Comparison of ENCODE assay signal across 9 mouse cellular contexts in the genomic region with DNA sequence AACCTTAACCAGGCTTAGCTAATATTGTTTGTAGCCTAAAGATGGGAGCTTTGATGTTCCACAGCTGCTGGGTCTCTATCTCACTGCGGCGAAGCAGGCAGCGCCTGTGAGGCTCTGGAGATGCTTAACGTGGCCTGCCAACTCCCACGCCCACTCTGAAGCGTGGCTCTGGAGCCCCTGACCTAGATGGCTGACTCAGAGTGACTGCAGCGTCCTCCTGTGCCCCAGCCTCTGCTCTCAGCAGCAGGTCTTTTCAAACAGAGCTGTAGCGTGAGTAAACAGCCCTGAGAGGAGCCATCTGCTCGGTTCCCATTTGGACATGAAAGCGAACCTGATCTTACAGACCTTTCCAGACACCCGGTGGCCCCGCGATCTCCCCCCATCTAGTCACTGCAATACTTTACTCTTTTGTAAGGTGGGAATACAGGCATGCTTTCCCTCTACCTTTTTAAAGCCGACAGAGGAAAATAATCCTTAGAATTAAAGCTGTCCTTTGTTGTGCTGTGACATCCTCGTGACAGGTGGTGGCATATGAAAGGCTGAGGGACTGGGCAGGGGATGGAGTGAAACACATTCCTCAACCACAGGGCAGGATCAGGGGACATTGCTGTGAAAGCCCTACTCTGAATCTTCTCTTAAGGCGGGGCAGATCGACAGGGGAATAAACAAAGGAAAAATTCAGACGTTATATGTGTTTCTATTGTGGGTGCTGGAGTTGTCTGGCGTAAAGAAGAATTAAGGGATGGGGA.
DNase-seq lines count a peak whose midpoint lies in the region; ATAC-seq lines count a peak whose summit lies in the region.
"Had no signal": no experiment of that assay in that cellular context is flagged by ENCODE, and none has a peak within 500 bp of the region (broad histone marks: within the 10 kb centered on the region; RNA-seq: fewer than 3 reads in every experiment).

No protein-coding gene starts in this region.

- DNase-seq in heart, postnatal 10 days, result peak; percentile 10 to 17
- DNase-seq in heart, postnatal 36 days, result no peak
- DNase-seq in adrenal gland, adult 8-10 months, result peak; percentile 14
- peak; percentile 59 for DNase-seq in embryo, embryonic 10.5 days (ENCODE audit: low spot score)
- DNase-seq in spleen, postnatal 4 days (ENCODE audit: low spot score in 2 of 2), result no peak
- no peak for DNase-seq in thymus, postnatal 10 days (ENCODE audit: low spot score in 2 of 2)

- H3K4me3 ChIP-seq in hindbrain, embryonic 16.5 days (ENCODE audit: low read length), result no peak overlapping the region
- no peak overlapping the region for H3K4me3 ChIP-seq in midbrain, embryonic 13.5 days (replicated peaks)
- H3K4me3 ChIP-seq: liver, embryonic 15.5 days had no signal

- peaks cover 16% of the 10 kb centered on the region; the same call in 1 of the 2 replicates for H3K4me1 ChIP-seq in hindbrain, embryonic 16.5 days (ENCODE audit: control insufficient read depth, insufficient read depth, low read depth, low read length)
- peaks cover 21% of the 10 kb centered on the region for H3K4me1 ChIP-seq in midbrain, embryonic 13.5 days (replicated peaks)

- H3K9me3 ChIP-seq in hindbrain, embryonic 16.5 days (ENCODE audit: control insufficient read depth, low read length), result no peaks in the 10 kb centered on the region
- H3K9me3 ChIP-seq in midbrain, embryonic 13.5 days, result no peaks in the 10 kb centered on the region
- H3K9me3 ChIP-seq: liver, embryonic 15.5 days had no signal

- peak; percentile 78 for ATAC-seq in hindbrain, embryonic 16.5 days
- ATAC-seq in midbrain, embryonic 13.5 days, result peak; percentile 83

- peak overlapping the region; percentile 34 for H3K4me2 ChIP-seq in hindbrain, embryonic 16.5 days (ENCODE audit: low read length)
- H3K4me2 ChIP-seq in midbrain, embryonic 13.5 days (replicated peaks), result peak overlapping the region; percentile 31
- H3K4me2 ChIP-seq: liver, embryonic 15.5 days had no signal

- intact Hi-C loops in heart, postnatal 10 days (cut with DNase I), result loop anchor here (2.0 to 10.0 kb wide), 2 partner anchors 297 to 467 kb away; no protein-coding TSS in a partner anchor
- intact Hi-C loops in heart, postnatal 36 days (cut with DNase I), result loop anchor here (10.0 kb wide), 1 partner anchor 293 kb away; no protein-coding TSS in a partner anchor

- no peaks in the 10 kb centered on the region for H3K36me3 ChIP-seq in hindbrain, embryonic 16.5 days (ENCODE audit: control insufficient read depth, insufficient read depth, low read length)
- H3K36me3 ChIP-seq in midbrain, embryonic 13.5 days, result no peaks in the 10 kb centered on the region
- H3K36me3 ChIP-seq: liver, embryonic 15.5 days had no signal

- WGBS in hindbrain, embryonic 16.5 days, result 19% methylated on average over 19 of the region's 19 CpGs
- 9% methylated on average over 19 of the region's 19 CpGs for WGBS in midbrain, embryonic 13.5 days

- H3K27me3 ChIP-seq in hindbrain, embryonic 16.5 days (replicated peaks; ENCODE audit: control insufficient read depth, insufficient read depth, low read length), result no peaks in the 10 kb centered on the region
- no peaks in the 10 kb centered on the region for H3K27me3 ChIP-seq in midbrain, embryonic 13.5 days
- H3K27me3 ChIP-seq: liver, embryonic 15.5 days had no signal

- H3K9ac ChIP-seq in hindbrain, embryonic 16.5 days (ENCODE audit: low read depth, low read length), result peak overlapping the region; percentile 46
- H3K9ac ChIP-seq in midbrain, embryonic 13.5 days (replicated peaks), result peak overlapping the region; percentile 47
- H3K9ac ChIP-seq: liver, embryonic 15.5 days had no signal

- H3K27ac ChIP-seq in hindbrain, embryonic 16.5 days (ENCODE audit: low read depth, low read length), result peak overlapping the region; percentile 69
- H3K27ac ChIP-seq in midbrain, embryonic 13.5 days, result peak overlapping the region; percentile 86
- H3K27ac ChIP-seq: liver, embryonic 15.5 days had no signal

Comparison
In these comparisons a context has a peak if more than half of its experiments do, and no peak if none do; other contexts are left out.
1. DNase-seq: peak in heart, postnatal 10 days (2 of 2), adrenal gland, adult 8-10 months (single experiment) and embryo, embryonic 10.5 days (single experiment); none in heart, postnatal 36 days (0 of 2), spleen, postnatal 4 days (0 of 2) and thymus, postnatal 10 days (0 of 2).